Comparison of ENCODE assay signal across 9 mouse cellular contexts in the genomic region with DNA sequence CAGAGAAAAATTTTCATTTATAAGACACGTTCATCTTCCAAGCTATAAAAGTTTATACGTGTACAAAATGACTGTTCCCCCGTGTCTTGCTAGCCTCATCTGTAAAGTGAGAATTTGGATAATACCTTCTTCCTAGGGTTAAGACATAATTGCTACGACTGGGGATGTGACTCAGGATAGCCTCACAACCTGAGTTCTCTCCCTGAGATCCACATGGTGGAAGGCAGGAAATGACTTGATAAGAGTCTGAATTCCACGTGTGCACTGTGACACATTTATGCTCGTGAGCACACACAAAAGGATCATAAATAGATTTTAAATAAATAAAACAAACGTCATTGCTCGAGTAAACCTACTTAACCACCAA. TPM values are rescaled to one million over a fixed set of nuclear protein-coding genes. Genes with fewer than 3 reads are reported as not detected.
A peak's percentile ranks its signal among the peaks of the same experiment; 100 is the strongest.
DNase-seq lines count a peak whose midpoint lies in the region; ATAC-seq lines count a peak whose summit lies in the region.
"Had no signal": no experiment of that assay in that cellular context is flagged by ENCODE, and none has a peak within 500 bp of the region (broad histone marks: within the 10 kb centered on the region; RNA-seq: fewer than 3 reads in every experiment).

No protein-coding gene starts in this region.

- H3K4me2 ChIP-seq in embryonic facial prominence, embryonic 11.5 days (ENCODE audit: low read depth, low read length), result no peak overlapping the region
- no peak overlapping the region for H3K4me2 ChIP-seq in midbrain, embryonic 11.5 days
- H3K4me2 ChIP-seq in liver, embryonic 13.5 days, result peak overlapping the region; percentile 41

- no peak for DNase-seq in embryonic facial prominence, embryonic 11.5 days (ENCODE audit: low spot score)
- DNase-seq in embryonic facial prominence, embryonic 10.5 days (ENCODE audit: low spot score), result no peak
- no peak for DNase-seq in midbrain, embryonic 11.5 days (ENCODE audit: low spot score, missing footprints)
- DNase-seq in midbrain, embryonic 10.5 days (ENCODE audit: low spot score), result no peak
- no peak for DNase-seq in liver, embryonic 13.5 days
- DNase-seq in splenic B cell, adult 2 months (ENCODE audit: low read depth, low spot score), result peak; percentile 9
- no peak for DNase-seq in urinary bladder, postnatal 4 days (ENCODE audit: low spot score in 2 of 2)
- DNase-seq in cerebellum, postnatal 36 days, result no peak

- H3K9ac ChIP-seq in embryonic facial prominence, embryonic 11.5 days (replicated peaks; ENCODE audit: low read length), result no peak overlapping the region
- H3K9ac ChIP-seq in midbrain, embryonic 11.5 days (ENCODE audit: low read length), result no peak overlapping the region
- no peak overlapping the region for H3K9ac ChIP-seq in liver, embryonic 13.5 days

- 49% methylated on average over 8 of the region's 8 CpGs for WGBS in embryonic facial prominence, embryonic 11.5 days
- 49% methylated on average over 8 of the region's 8 CpGs for WGBS in embryonic facial prominence, embryonic 10.5 days
- WGBS in midbrain, embryonic 11.5 days, result 50% methylated on average over 8 of the region's 8 CpGs
- 57% methylated on average over 8 of the region's 8 CpGs for WGBS in midbrain, embryonic 10.5 days
- 29% methylated on average over 8 of the region's 8 CpGs for WGBS in liver, embryonic 13.5 days (ENCODE audit: insufficient replicate concordance)

- ATAC-seq in embryonic facial prominence, embryonic 11.5 days (replicated peaks; ENCODE audit: insufficient number of reproducible peaks, low FRiP score, low TSS enrichment, low read depth), result 0 out of 2 replicates have a peak, but pooled peaks have one; percentile 32
- ATAC-seq in midbrain, embryonic 11.5 days (ENCODE audit: low FRiP score), result peak; percentile 46
- 0 out of 2 replicates have a peak, but pooled peaks have one; percentile 13 for ATAC-seq in liver, embryonic 13.5 days (ENCODE audit: low read depth)

- H3K27me3 ChIP-seq in embryonic facial prominence, embryonic 11.5 days (ENCODE audit: control insufficient read depth, insufficient read depth, low read length), result no peaks in the 10 kb centered on the region
- peaks cover 17% of the 10 kb centered on the region for H3K27me3 ChIP-seq in embryonic facial prominence, embryonic 10.5 days (replicated peaks; ENCODE audit: low read depth, poor library complexity, severe bottlenecking)
- no peaks in the 10 kb centered on the region for H3K27me3 ChIP-seq in midbrain, embryonic 11.5 days (ENCODE audit: control insufficient read depth, insufficient read depth, low read length)
- peaks cover 17% of the 10 kb centered on the region for H3K27me3 ChIP-seq in midbrain, embryonic 10.5 days (ENCODE audit: low read depth, poor library complexity, severe bottlenecking)
- H3K27me3 ChIP-seq in liver, embryonic 13.5 days, result peaks cover 14% of the 10 kb centered on the region
- no peaks in the 10 kb centered on the region for H3K27me3 ChIP-seq in splenic B cell, adult 2 months (ENCODE audit: control insufficient read depth, insufficient read depth, low read length, poor library complexity, severe bottlenecking)

- no peaks in the 10 kb centered on the region for H3K4me1 ChIP-seq in embryonic facial prominence, embryonic 11.5 days (ENCODE audit: control insufficient read depth, insufficient read depth, low read length)
- peaks cover 3% of the 10 kb centered on the region; the same call in 1 of the 2 replicates for H3K4me1 ChIP-seq in embryonic facial prominence, embryonic 10.5 days
- no peaks in the 10 kb centered on the region for H3K4me1 ChIP-seq in midbrain, embryonic 11.5 days (ENCODE audit: control insufficient read depth, insufficient read depth, low read length)
- peaks cover 14% of the 10 kb centered on the region for H3K4me1 ChIP-seq in midbrain, embryonic 10.5 days
- peaks cover 9% of the 10 kb centered on the region; the same call in 1 of the 2 replicates for H3K4me1 ChIP-seq in liver, embryonic 13.5 days (replicated peaks)
- H3K4me1 ChIP-seq: heart, embryonic 10.5 days had no signal

- H3K9me3 ChIP-seq in embryonic facial prominence, embryonic 11.5 days (replicated peaks; ENCODE audit: control insufficient read depth, low read length), result no peaks in the 10 kb centered on the region
- no peaks in the 10 kb centered on the region for H3K9me3 ChIP-seq in embryonic facial prominence, embryonic 10.5 days
- H3K9me3 ChIP-seq in midbrain, embryonic 11.5 days (ENCODE audit: control insufficient read depth, low read length), result no peaks in the 10 kb centered on the region
- H3K9me3 ChIP-seq in midbrain, embryonic 10.5 days (replicated peaks), result no peaks in the 10 kb centered on the region
- H3K9me3 ChIP-seq in liver, embryonic 13.5 days (replicated peaks), result no peaks in the 10 kb centered on the region
- H3K9me3 ChIP-seq: heart, embryonic 10.5 days had no signal

- no peak overlapping the region for H3K27ac ChIP-seq in embryonic facial prominence, embryonic 11.5 days (replicated peaks; ENCODE audit: low read depth, low read length)
- no peak overlapping the region for H3K27ac ChIP-seq in embryonic facial prominence, embryonic 10.5 days (replicated peaks)
- no peak overlapping the region for H3K27ac ChIP-seq in midbrain, embryonic 11.5 days (ENCODE audit: low read depth, low read length)
- no peak overlapping the region for H3K27ac ChIP-seq in midbrain, embryonic 10.5 days (replicated peaks)
- H3K27ac ChIP-seq in liver, embryonic 13.5 days, result no peak overlapping the region

- H3K4me3 ChIP-seq in embryonic facial prominence, embryonic 11.5 days (ENCODE audit: low read depth, low read length), result no peak overlapping the region
- H3K4me3 ChIP-seq in embryonic facial prominence, embryonic 10.5 days, result no peak overlapping the region
- H3K4me3 ChIP-seq in midbrain, embryonic 11.5 days (ENCODE audit: low read depth, low read length), result no peak overlapping the region
- H3K4me3 ChIP-seq in midbrain, embryonic 10.5 days, result no peak overlapping the region
- peak overlapping the region; percentile 26; the same call in 1 of the 2 replicates for H3K4me3 ChIP-seq in liver, embryonic 13.5 days (replicated peaks)

- no peaks in the 10 kb centered on the region for H3K36me3 ChIP-seq in embryonic facial prominence, embryonic 11.5 days (replicated peaks; ENCODE audit: control insufficient read depth, insufficient read depth, low read depth, low read length)
- H3K36me3 ChIP-seq in embryonic facial prominence, embryonic 10.5 days (replicated peaks), result 0 out of 2 replicates have a peak, but pooled peaks cover 3% of the 10 kb centered on the region
- no peaks in the 10 kb centered on the region for H3K36me3 ChIP-seq in midbrain, embryonic 11.5 days (ENCODE audit: control insufficient read depth, insufficient read depth, low read length)
- 0 out of 2 replicates have a peak, but pooled peaks cover 6% of the 10 kb centered on the region for H3K36me3 ChIP-seq in midbrain, embryonic 10.5 days
- H3K36me3 ChIP-seq in liver, embryonic 13.5 days, result 0 out of 2 replicates have a peak, but pooled peaks cover 6% of the 10 kb centered on the region
- H3K36me3 ChIP-seq in splenic B cell, adult 2 months (ENCODE audit: control insufficient read depth, insufficient read depth, low read length, poor library complexity, severe bottlenecking), result no peaks in the 10 kb centered on the region
- H3K36me3 ChIP-seq: heart, embryonic 10.5 days had no signal

RNA-seq across cellular contexts. Expression of gene Ccdc22, which starts 0.2 kb away (rescaled TPM):
- polyA plus RNA-seq in embryonic facial prominence, embryonic 11.5 days (2014; fragmentation: Nextera tagmentation; extraction: Ambion mirVana), result 26.9 TPM in 2 replicates
- 36.0 and 36.6 TPM in 2 replicates for polyA plus RNA-seq in embryonic facial prominence, embryonic 10.5 days (2016; fragmentation: Nextera tagmentation; extraction: Ambion mirVana)
- polyA plus RNA-seq in midbrain, embryonic 11.5 days (2014; fragmentation: Nextera tagmentation; extraction: Ambion mirVana), result 22.8 and 27.2 TPM in 2 replicates
- polyA plus RNA-seq in midbrain, embryonic 10.5 days (2016; fragmentation: Nextera tagmentation; extraction: Ambion mirVana), result 34.3 and 36.4 TPM in 2 replicates
- 22.3 and 23.4 TPM in 2 replicates for polyA plus RNA-seq in liver, embryonic 13.5 days (2015; fragmentation: Nextera tagmentation; extraction: Ambion mirVana)

RNA-seq across cellular contexts. Expression of gene Cacna1f, which starts 1.3 kb away (rescaled TPM):
- polyA plus RNA-seq in embryonic facial prominence, embryonic 11.5 days (2014; fragmentation: Nextera tagmentation; extraction: Ambion mirVana), result not detected in 2 replicates
- 0.05 and 0.06 TPM in 2 replicates for polyA plus RNA-seq in embryonic facial prominence, embryonic 10.5 days (2016; fragmentation: Nextera tagmentation; extraction: Ambion mirVana)
- 0.06 TPM in 1 of 2 replicates, not detected in the other for polyA plus RNA-seq in midbrain, embryonic 11.5 days (2014; fragmentation: Nextera tagmentation; extraction: Ambion mirVana)
- not detected in 2 replicates for polyA plus RNA-seq in midbrain, embryonic 10.5 days (2016; fragmentation: Nextera tagmentation; extraction: Ambion mirVana)
- 0.10 TPM in 1 of 2 replicates, not detected in the other for polyA plus RNA-seq in liver, embryonic 13.5 days (2015; fragmentation: Nextera tagmentation; extraction: Ambion mirVana)

RNA-seq across cellular contexts. Expression of gene Ppp1r3f, which starts 31.5 kb away (rescaled TPM):
- polyA plus RNA-seq in embryonic facial prominence, embryonic 11.5 days (2014; fragmentation: Nextera tagmentation; extraction: Ambion mirVana), result 1.2 and 1.3 TPM in 2 replicates
- 1.4 and 2.2 TPM in 2 replicates for polyA plus RNA-seq in embryonic facial prominence, embryonic 10.5 days (2016; fragmentation: Nextera tagmentation; extraction: Ambion mirVana)
- 1.8 and 2.0 TPM in 2 replicates for polyA plus RNA-seq in midbrain, embryonic 11.5 days (2014; fragmentation: Nextera tagmentation; extraction: Ambion mirVana)
- polyA plus RNA-seq in midbrain, embryonic 10.5 days (2016; fragmentation: Nextera tagmentation; extraction: Ambion mirVana), result 2.1 and 2.8 TPM in 2 replicates
- 0.17 and 0.37 TPM in 2 replicates for polyA plus RNA-seq in liver, embryonic 13.5 days (2015; fragmentation: Nextera tagmentation; extraction: Ambion mirVana)

RNA-seq across cellular contexts. Expression of gene Foxp3, which starts 32.1 kb away (rescaled TPM):
- 0.07 TPM in 1 of 2 replicates, not detected in the other for polyA plus RNA-seq in embryonic facial prominence, embryonic 11.5 days (2014; fragmentation: Nextera tagmentation; extraction: Ambion mirVana)
- polyA plus RNA-seq in embryonic facial prominence, embryonic 10.5 days (2016; fragmentation: Nextera tagmentation; extraction: Ambion mirVana), result 0.05 and 0.15 TPM in 2 replicates
- polyA plus RNA-seq in midbrain, embryonic 11.5 days (2014; fragmentation: Nextera tagmentation; extraction: Ambion mirVana), result 0.04 and 0.30 TPM in 2 replicates
- 0.21 and 0.51 TPM in 2 replicates for polyA plus RNA-seq in midbrain, embryonic 10.5 days (2016; fragmentation: Nextera tagmentation; extraction: Ambion mirVana)
- 0.05 TPM in 1 of 2 replicates, not detected in the other for polyA plus RNA-seq in liver, embryonic 13.5 days (2015; fragmentation: Nextera tagmentation; extraction: Ambion mirVana)
- polyA plus RNA-seq: heart, embryonic 10.5 days had no signal

RNA-seq across cellular contexts. Expression of gene Syp, which starts 32.7 kb away (rescaled TPM):
- polyA plus RNA-seq in embryonic facial prominence, embryonic 11.5 days (2014; fragmentation: Nextera tagmentation; extraction: Ambion mirVana), result 5.3 and 5.8 TPM in 2 replicates
- polyA plus RNA-seq in embryonic facial prominence, embryonic 10.5 days (2016; fragmentation: Nextera tagmentation; extraction: Ambion mirVana), result 9.3 and 9.7 TPM in 2 replicates
- polyA plus RNA-seq in midbrain, embryonic 11.5 days (2014; fragmentation: Nextera tagmentation; extraction: Ambion mirVana), result 10.3 and 10.9 TPM in 2 replicates
- polyA plus RNA-seq in midbrain, embryonic 10.5 days (2016; fragmentation: Nextera tagmentation; extraction: Ambion mirVana), result 12.0 and 21.7 TPM in 2 replicates
- 0.34 and 0.55 TPM in 2 replicates for polyA plus RNA-seq in liver, embryonic 13.5 days (2015; fragmentation: Nextera tagmentation; extraction: Ambion mirVana)
